ENCODE assay signal across 12 mouse cellular contexts in the genomic region with DNA sequence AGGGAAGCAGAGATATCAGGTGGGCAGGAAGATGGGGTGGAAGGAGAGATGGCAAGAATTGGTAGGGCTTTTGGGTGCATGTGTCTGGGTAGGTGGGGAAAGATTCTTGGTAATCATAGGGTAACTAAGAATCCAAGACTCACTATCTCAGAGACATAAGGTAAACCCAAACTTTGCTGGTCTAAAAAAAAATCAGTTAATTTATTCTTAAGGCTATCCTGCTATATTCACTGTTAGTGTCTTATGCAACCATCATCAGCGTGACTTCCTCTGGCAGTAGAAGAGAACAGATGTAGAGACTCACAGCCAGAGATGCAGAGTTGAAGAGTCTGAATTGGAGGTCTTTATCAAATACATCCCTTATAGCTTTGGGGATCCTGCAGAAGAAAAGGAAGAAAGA.
"Had no signal": no experiment of that assay in that cellular context is flagged by ENCODE, and none has a peak within 500 bp of the region (broad histone marks: within the 10 kb centered on the region; RNA-seq: fewer than 3 reads in every experiment).

No protein-coding gene starts in this region.

- DNase-seq: retina, postnatal 1 day; right cerebral cortex, adult 18-20 months; right cerebral cortex, postnatal 14 days; right cerebral cortex, postnatal 25 days; right cerebral cortex, postnatal 4 days; spleen, adult 18-20 months; thymus, adult 18-20 months; thymus, adult 2 months; thymus, postnatal 14 days; thymus, postnatal 25 days; thymus, postnatal 36 days; thymus, postnatal 4 days had no signal
